Mouse (Mus musculus) neural tube, embryonic 12.5 days (tissue): ENCODE measurements around the gene Asic2. TPM values are rescaled to one million over a fixed set of nuclear protein-coding genes. Genes with fewer than 3 reads are reported as not detected.
A peak's percentile ranks its signal among the peaks of the same experiment; 100 is the strongest.

Experiments
- ATAC-seq: fragments of 200-750 bp; cut with Nextera tagmentation; 2 replicates; pipeline ENCODE4 v1.8.0; 2017; ENCODE audit warnings: low read depth, mild to moderate bottlenecking, moderate TSS enrichment, moderate library complexity; ENCODE audit not compliant: low FRiP score
- H3K27ac ChIP-seq: fragments of 300-500 bp; sonication (generic); 2 replicates; pipeline ENCODE4 v1.5.1; 2016
- H3K27me3 ChIP-seq: fragments of 300-500 bp; sonication (generic); replicated peaks from 2 replicates; pipeline ENCODE4 v1.6.1; 2016; ENCODE audit warnings: mild to moderate bottlenecking
- H3K36me3 ChIP-seq: fragments of 300-500 bp; sonication (generic); 2 replicates; pipeline ENCODE4 v1.6.1; 2016; ENCODE audit warnings: mild to moderate bottlenecking
- H3K4me1 ChIP-seq: fragments of 300-500 bp; sonication (generic); 2 replicates; pipeline ENCODE4 v1.6.1; 2016
- H3K4me2 ChIP-seq: fragments of 300-500 bp; sonication (generic); replicated peaks from 2 replicates; pipeline ENCODE4 v1.6.1; 2016; ENCODE audit warnings: mild to moderate bottlenecking
- H3K4me3 ChIP-seq: fragments of 300-500 bp; sonication (generic); 2 replicates; pipeline ENCODE4 v1.5.1; 2016
- H3K9ac ChIP-seq: fragments of 300-500 bp; sonication (generic); 2 replicates; pipeline ENCODE4 v1.6.1; 2016; ENCODE audit warnings: mild to moderate bottlenecking
- H3K9me3 ChIP-seq: fragments of 300-500 bp; sonication (generic); 2 replicates; pipeline ENCODE4 v1.6.1; 2016; ENCODE audit warnings: mild to moderate bottlenecking
- WGBS: fragments of 180-500 bp; shearing (Covaris S2); methylation state at CpG from one replicate; pipeline ENCODE4 v1.1.7; 2016; 5-methylcytosine and 5-hydroxymethylcytosine counted together
- polyA plus RNA-seq: library from polyadenylated mRNA; unstranded; fragments of >200 nt; fragmentation: Nextera tagmentation; extraction: Ambion mirVana; gene quantifications from 2 replicates; pipeline ENCODE4 v1.2.1, GENCODE M21; 2016

Asic2 gene
- polyA plus RNA-seq, 1 experiment from 2014 or later: 8.4 TPM

DNA sequence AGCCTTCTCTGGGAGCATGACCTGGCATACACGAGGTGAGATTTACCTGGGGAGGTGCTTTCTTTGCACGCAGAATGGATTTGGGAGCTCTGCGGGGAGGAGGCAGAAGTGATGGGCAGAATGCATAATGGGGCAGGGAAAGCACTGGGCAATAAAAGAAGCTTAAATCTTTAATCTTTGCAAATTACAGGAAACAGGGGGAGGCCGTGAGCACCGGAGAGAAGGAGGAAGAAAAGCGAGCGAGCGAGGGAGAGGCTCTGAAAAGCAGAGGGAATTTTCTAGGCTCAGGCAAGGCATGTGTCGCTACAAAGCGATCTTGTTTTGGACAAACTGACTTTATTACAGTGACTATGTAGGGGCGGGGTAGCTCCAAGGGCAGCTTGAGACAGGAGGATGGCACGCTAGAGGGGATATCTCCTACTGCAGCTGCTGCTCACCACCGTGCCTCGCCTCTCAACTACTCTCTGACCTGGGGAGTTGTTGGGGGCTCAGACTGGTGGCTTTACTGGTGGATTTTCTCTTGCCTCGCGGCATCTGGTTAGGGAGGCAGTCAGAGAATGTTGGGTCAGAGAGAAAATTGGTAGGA, 1010.1 kb downstream of the Asic2 start:
- Histone ChIP-seq H3K4me2 (peak overlapping the region; percentile 10; the same call in 1 of the 2 replicates), H3K9me3 (no peaks in the 10 kb centered on the region)
- no peak for ATAC-seq

GRCm38 (mm10) chr11:80955915-80956314, 1012.3 kb downstream of the Asic2 start:
- Histone ChIP-seq H3K4me3 (no peak overlapping the region), H3K27ac (no peak overlapping the region), H3K4me1 (0 out of 2 replicates have a peak, but pooled peaks cover 5% of the 10 kb centered on the region), H3K9me3 (no peaks in the 10 kb centered on the region), H3K4me2 (no peak overlapping the region), H3K36me3 (no peaks in the 10 kb centered on the region), H3K27me3 (0 out of 2 replicates have a peak, but pooled peaks cover 7% of the 10 kb centered on the region), H3K9ac (no peak overlapping the region)
- ATAC-seq: no peak
- 76% methylated on average over 6 of the region's 6 CpGs for WGBS

More for the DNA sequence above, 1010.1 kb downstream of the Asic2 start:
- Histone ChIP-seq H3K27me3 (0 out of 2 replicates have a peak, but pooled peaks cover 7% of the 10 kb centered on the region), H3K36me3 (no peaks in the 10 kb centered on the region), H3K4me3 (no peak overlapping the region), H3K9ac (no peak overlapping the region), H3K4me1 (peaks cover 5% of the 10 kb centered on the region; the same call in 1 of the 2 replicates), H3K27ac (no peak overlapping the region)
- 9% methylated on average over 16 of the region's 16 CpGs for WGBS

DNA sequence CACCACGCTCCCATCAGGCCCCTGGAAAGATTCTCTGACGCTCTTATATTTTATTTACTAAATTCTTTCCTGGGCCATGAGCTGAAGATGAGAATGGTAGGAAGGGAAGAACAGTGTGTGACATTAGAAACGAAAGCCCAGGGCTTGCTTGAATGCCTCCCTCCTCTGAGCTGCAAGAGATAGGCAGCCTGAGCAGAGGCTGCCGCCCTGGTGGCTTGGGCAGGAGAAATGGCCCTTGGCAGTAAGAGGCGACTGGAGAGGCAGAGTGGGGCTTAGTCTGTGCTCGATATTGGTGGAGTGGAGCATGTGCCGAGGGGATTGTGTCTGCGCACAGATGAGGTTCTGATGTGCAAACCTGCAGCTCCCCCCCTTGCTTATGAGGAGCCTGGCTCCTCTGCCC, 1014.1 kb downstream of the Asic2 start:
- Histone ChIP-seq H3K4me2 (no peak overlapping the region), H3K36me3 (no peaks in the 10 kb centered on the region), H3K27ac (no peak overlapping the region), H3K27me3 (0 out of 2 replicates have a peak, but pooled peaks cover 7% of the 10 kb centered on the region), H3K4me1 (0 out of 2 replicates have a peak, but pooled peaks cover 5% of the 10 kb centered on the region), H3K9me3 (no peaks in the 10 kb centered on the region), H3K9ac (no peak overlapping the region), H3K4me3 (no peak overlapping the region)
- WGBS: 84% methylated on average over 8 of the region's 8 CpGs
- ATAC-seq: no peak

DNA sequence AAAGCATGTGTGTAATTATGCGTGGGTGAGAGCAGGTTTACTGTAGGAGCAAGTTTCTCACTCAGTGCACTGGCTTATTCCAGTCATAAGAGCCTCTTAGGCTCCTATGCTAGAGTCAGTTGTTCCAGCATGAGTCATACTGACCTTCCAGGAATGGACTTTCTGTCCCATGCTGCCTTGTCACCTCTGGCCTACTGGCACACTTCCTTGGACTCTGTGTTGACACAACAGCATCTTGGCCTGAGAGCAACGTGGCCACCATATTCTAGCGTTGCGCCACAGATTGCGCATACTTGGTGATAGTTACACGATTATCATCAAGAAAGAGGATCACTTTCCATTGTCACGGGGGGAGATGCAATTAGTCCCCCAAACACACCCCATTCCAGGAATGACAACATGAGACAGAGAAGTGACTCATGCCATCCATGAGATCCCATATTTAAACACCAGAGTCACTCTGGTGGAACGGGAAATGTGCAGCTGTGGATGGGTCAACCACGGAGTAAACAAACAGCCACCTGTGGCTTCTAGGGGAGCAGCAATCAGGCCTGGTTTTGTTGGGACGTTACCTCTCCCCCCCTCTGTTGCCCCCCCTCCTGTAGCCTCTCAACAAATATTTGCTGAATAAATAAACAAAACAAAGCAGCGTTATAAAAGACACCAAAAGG, 1019.1 kb downstream of the Asic2 start:
- WGBS: 85% methylated on average over 11 of the region's 11 CpGs
- no peak overlapping the region for H3K4me3 ChIP-seq
- no peak overlapping the region for H3K4me2 ChIP-seq
- no peaks in the 10 kb centered on the region for H3K4me1 ChIP-seq
- H3K27me3 ChIP-seq: no peaks in the 10 kb centered on the region
- H3K27ac ChIP-seq: no peak overlapping the region
- H3K9me3 ChIP-seq: no peaks in the 10 kb centered on the region
- no peaks in the 10 kb centered on the region for H3K36me3 ChIP-seq
- H3K9ac ChIP-seq: no peak overlapping the region
- ATAC-seq: no peak

- ATAC-seq: no peak
- Histone ChIP-seq H3K9me3 (no peaks in the 10 kb centered on the region), H3K36me3 (no peaks in the 10 kb centered on the region), H3K4me1 (no peaks in the 10 kb centered on the region), H3K4me2 (no peak overlapping the region), H3K4me3 (no peak overlapping the region), H3K27ac (no peak overlapping the region), H3K9ac (no peak overlapping the region), H3K27me3 (no peaks in the 10 kb centered on the region)
- WGBS: 23% methylated on average over 2 of the region's 2 CpGs
Observed at GRCm38 (mm10) chr11:80948103-80948502, 1020.2 kb downstream of the Asic2 start.

- ATAC-seq: no peak
- no peak overlapping the region for H3K4me3 ChIP-seq
- no peaks in the 10 kb centered on the region for H3K9me3 ChIP-seq
- 84% methylated on average over 6 of the region's 6 CpGs for WGBS
- H3K4me2 ChIP-seq: no peak overlapping the region
- H3K9ac ChIP-seq: no peak overlapping the region
- no peak overlapping the region for H3K27ac ChIP-seq
- H3K4me1 ChIP-seq: no peaks in the 10 kb centered on the region
- no peaks in the 10 kb centered on the region for H3K36me3 ChIP-seq
- H3K27me3 ChIP-seq: no peaks in the 10 kb centered on the region
Observed at GRCm38 (mm10) chr11:80946163-80946562, 1022.1 kb downstream of the Asic2 start.

GRCm38 (mm10) chr11:80923286-80923951, 1044.8 kb downstream of the Asic2 start:
- Histone ChIP-seq H3K36me3 (no peaks in the 10 kb centered on the region), H3K4me2 (no peak overlapping the region), H3K4me3 (no peak overlapping the region), H3K9ac (no peak overlapping the region), H3K27ac (no peak overlapping the region), H3K27me3 (no peaks in the 10 kb centered on the region), H3K4me1 (peaks cover 5% of the 10 kb centered on the region; the same call in 1 of the 2 replicates), H3K9me3 (no peaks in the 10 kb centered on the region)
- ATAC-seq: no peak
- WGBS: 87% methylated on average over 19 of the region's 19 CpGs

DNA sequence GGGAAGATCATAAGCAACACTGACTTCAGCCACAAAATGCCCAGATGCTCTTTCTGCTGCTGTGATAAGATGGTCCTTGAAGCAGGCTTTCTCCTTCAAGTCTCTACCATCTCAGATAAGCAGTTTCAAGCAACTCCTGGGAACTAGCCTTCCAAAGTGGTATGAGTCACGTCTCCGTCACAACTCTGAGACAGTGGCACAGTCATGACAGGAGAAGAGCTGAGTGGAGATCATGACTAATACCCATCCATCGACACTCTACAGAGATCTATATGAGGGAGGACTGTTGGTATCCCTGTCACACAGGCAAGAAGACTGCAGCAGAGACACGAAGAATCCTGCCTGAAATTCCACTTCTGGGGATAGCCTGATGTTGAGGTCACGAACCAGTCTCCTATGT, 1049.9 kb downstream of the Asic2 start:
- 89% methylated on average over 5 of the region's 5 CpGs for WGBS
- Histone ChIP-seq H3K4me1 (peaks cover 5% of the 10 kb centered on the region; the same call in 1 of the 2 replicates), H3K4me3 (no peak overlapping the region), H3K27me3 (no peaks in the 10 kb centered on the region), H3K9ac (no peak overlapping the region), H3K4me2 (no peak overlapping the region), H3K9me3 (0 out of 2 replicates have a peak, but pooled peaks cover 4% of the 10 kb centered on the region), H3K36me3 (no peaks in the 10 kb centered on the region), H3K27ac (no peak overlapping the region)
- ATAC-seq: no peak

GRCm38 (mm10) chr11:80917688-80918087, 1050.6 kb downstream of the Asic2 start:
- Histone ChIP-seq H3K4me2 (no peak overlapping the region), H3K9ac (no peak overlapping the region), H3K4me3 (no peak overlapping the region), H3K36me3 (no peaks in the 10 kb centered on the region), H3K27ac (no peak overlapping the region), H3K4me1 (peaks cover 5% of the 10 kb centered on the region; the same call in 1 of the 2 replicates), H3K27me3 (no peaks in the 10 kb centered on the region), H3K9me3 (0 out of 2 replicates have a peak, but pooled peaks cover 4% of the 10 kb centered on the region)
- ATAC-seq: no peak

DNA sequence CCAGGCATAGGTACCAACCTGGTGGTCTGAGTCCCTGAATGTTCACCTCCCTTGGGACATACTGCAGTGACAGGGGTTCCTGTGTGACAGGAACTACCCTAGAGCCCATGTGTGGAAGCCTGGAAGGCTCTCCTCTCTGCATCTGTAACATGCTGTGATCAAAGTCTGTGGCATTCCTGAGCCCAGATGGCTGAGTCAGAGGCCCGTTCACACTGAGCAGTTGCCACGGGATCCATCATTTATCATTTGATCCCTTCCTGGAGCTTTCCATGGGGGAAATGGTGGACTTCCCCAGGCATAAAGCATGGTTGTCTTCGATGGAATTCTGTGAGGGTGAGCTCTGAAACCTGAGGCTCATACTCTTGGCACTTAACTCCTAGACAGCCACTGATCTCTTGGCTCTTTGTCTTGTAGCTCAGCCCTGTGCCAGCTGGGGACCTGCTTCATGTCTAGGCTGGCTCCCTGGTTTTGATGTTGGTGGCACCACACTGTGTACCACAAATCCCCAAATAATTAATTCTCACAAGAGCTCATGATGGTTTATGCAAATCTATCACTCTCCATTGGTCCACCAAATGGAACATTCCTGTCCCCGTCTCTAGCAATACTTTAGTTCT, 1054.7 kb downstream of the Asic2 start:
- Histone ChIP-seq H3K4me3 (no peak overlapping the region), H3K27me3 (no peaks in the 10 kb centered on the region), H3K4me1 (0 out of 2 replicates have a peak, but pooled peaks cover 2% of the 10 kb centered on the region), H3K9me3 (0 out of 2 replicates have a peak, but pooled peaks cover 4% of the 10 kb centered on the region), H3K9ac (no peak overlapping the region), H3K4me2 (no peak overlapping the region), H3K27ac (no peak overlapping the region), H3K36me3 (no peaks in the 10 kb centered on the region)
- WGBS: 46% methylated on average over 4 of the region's 4 CpGs
- no peak for ATAC-seq

DNA sequence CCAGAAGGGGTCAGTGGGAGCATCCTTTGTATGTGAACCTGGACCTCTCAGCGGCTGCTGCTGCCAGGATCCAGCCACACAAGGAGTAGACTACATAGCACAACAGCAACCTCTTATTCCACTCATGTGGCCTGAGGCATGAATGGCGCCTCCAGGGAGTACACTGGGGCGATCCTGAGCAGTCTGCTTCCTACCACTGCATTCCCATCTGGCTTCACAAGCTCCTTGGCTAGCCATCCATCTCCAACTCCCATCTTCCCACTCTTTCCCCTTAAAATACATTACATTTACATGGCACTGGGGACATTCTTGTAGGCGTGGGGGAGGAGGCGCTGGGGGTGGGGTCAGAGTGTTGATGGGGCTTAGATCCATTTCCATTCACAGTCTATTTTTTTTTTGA, 1055.5 kb downstream of the Asic2 start:
- H3K4me2 ChIP-seq: no peak overlapping the region
- no peak overlapping the region for H3K4me3 ChIP-seq
- H3K9ac ChIP-seq: no peak overlapping the region
- 82% methylated on average over 5 of the region's 5 CpGs for WGBS
- H3K4me1 ChIP-seq: 0 out of 2 replicates have a peak, but pooled peaks cover 2% of the 10 kb centered on the region
- H3K27ac ChIP-seq: no peak overlapping the region
- ATAC-seq: no peak
- no peaks in the 10 kb centered on the region for H3K27me3 ChIP-seq
- H3K36me3 ChIP-seq: no peaks in the 10 kb centered on the region
- 0 out of 2 replicates have a peak, but pooled peaks cover 4% of the 10 kb centered on the region for H3K9me3 ChIP-seq

- ATAC-seq: no peak
- no peak overlapping the region for H3K27ac ChIP-seq
- no peak overlapping the region for H3K4me3 ChIP-seq
- H3K4me1 ChIP-seq: 0 out of 2 replicates have a peak, but pooled peaks cover 2% of the 10 kb centered on the region
- no peaks in the 10 kb centered on the region for H3K9me3 ChIP-seq
- H3K27me3 ChIP-seq: no peaks in the 10 kb centered on the region
- no peak overlapping the region for H3K9ac ChIP-seq
- H3K36me3 ChIP-seq: no peaks in the 10 kb centered on the region
- no peak overlapping the region for H3K4me2 ChIP-seq
- 96% methylated on average over 6 of the region's 6 CpGs for WGBS
Observed at GRCm38 (mm10) chr11:80907820-80908219, 1060.4 kb downstream of the Asic2 start.
